9 mouse cellular contexts compared by ENCODE assay signal in genomic region chr7:34606729-34607128, GRCm38 (mm10). TPM values are rescaled to one million over a fixed set of nuclear protein-coding genes. Genes with fewer than 3 reads are reported as not detected.
DNase-seq lines count a peak whose midpoint lies in the region; ATAC-seq and TF ChIP-seq lines count a peak whose summit lies in the region.
"Had no signal": no experiment of that assay in that cellular context is flagged by ENCODE, and none has a peak within 500 bp of the region (broad histone marks: within the 10 kb centered on the region; RNA-seq: fewer than 3 reads in every experiment).

No protein-coding gene starts in this region.

- no peak for DNase-seq in kidney, adult 18-20 months
- peak; percentile 91 for DNase-seq in embryonic facial prominence, embryonic 14.5 days (ENCODE audit: low spot score)
- DNase-seq in hindbrain, postnatal 0 days (ENCODE audit: low spot score), result peak; percentile 87
- DNase-seq in left cerebral cortex, postnatal 14 days (ENCODE audit: low spot score in 2 of 2), result no peak
- no peak for DNase-seq in spleen, postnatal 14 days (ENCODE audit: low spot score in 2 of 2)
- no peak for DNase-seq in adrenal gland, adult 2 months

- no peak overlapping the region for H3K4me3 ChIP-seq in kidney, embryonic 16.5 days (ENCODE audit: low read length)
- H3K4me3 ChIP-seq in embryonic facial prominence, embryonic 14.5 days (ENCODE audit: low read depth, low read length), result no peak overlapping the region
- H3K4me3 ChIP-seq in hindbrain, postnatal 0 days (ENCODE audit: low read length), result 0 out of 2 replicates have a peak overlapping the region, but pooled peaks have one; percentile 3
- H3K4me3 ChIP-seq in midbrain, embryonic 16.5 days (ENCODE audit: low read depth, low read length), result no peak overlapping the region

- H3K9ac ChIP-seq in kidney, embryonic 16.5 days (replicated peaks; ENCODE audit: low read length), result no peak overlapping the region
- peak overlapping the region; percentile 30; the same call in 1 of the 2 replicates for H3K9ac ChIP-seq in embryonic facial prominence, embryonic 14.5 days (ENCODE audit: low read depth, low read length)
- H3K9ac ChIP-seq in hindbrain, postnatal 0 days (replicated peaks; ENCODE audit: low read length), result no peak overlapping the region
- peak overlapping the region; percentile 33; the same call in 1 of the 2 replicates for H3K9ac ChIP-seq in midbrain, embryonic 16.5 days (ENCODE audit: low read depth, low read length)

- H3K27me3 ChIP-seq in kidney, embryonic 16.5 days (ENCODE audit: insufficient read depth, low read length), result no peaks in the 10 kb centered on the region
- H3K27me3 ChIP-seq in embryonic facial prominence, embryonic 14.5 days (replicated peaks; ENCODE audit: control insufficient read depth, insufficient read depth, low read length), result no peaks in the 10 kb centered on the region
- no peaks in the 10 kb centered on the region for H3K27me3 ChIP-seq in hindbrain, postnatal 0 days (ENCODE audit: insufficient read depth, low read length)
- no peaks in the 10 kb centered on the region for H3K27me3 ChIP-seq in midbrain, embryonic 16.5 days (ENCODE audit: control insufficient read depth, insufficient read depth, low read depth, low read length)

- peak overlapping the region; percentile 0; the same call in 1 of the 2 replicates for H3K4me2 ChIP-seq in kidney, embryonic 16.5 days (replicated peaks; ENCODE audit: low read depth, low read length)
- peak overlapping the region; percentile 46 for H3K4me2 ChIP-seq in embryonic facial prominence, embryonic 14.5 days (ENCODE audit: low read depth, low read length)
- peak overlapping the region; percentile 46 for H3K4me2 ChIP-seq in hindbrain, postnatal 0 days (ENCODE audit: low read depth, low read length)
- peak overlapping the region; percentile 38 for H3K4me2 ChIP-seq in midbrain, embryonic 16.5 days (ENCODE audit: low read length)

- H3K4me1 ChIP-seq in kidney, embryonic 16.5 days (ENCODE audit: insufficient read depth, low read length), result peaks cover 13% of the 10 kb centered on the region
- H3K4me1 ChIP-seq in embryonic facial prominence, embryonic 14.5 days (ENCODE audit: control insufficient read depth, insufficient read depth, low read length), result peaks cover 37% of the 10 kb centered on the region
- peaks cover 9% of the 10 kb centered on the region for H3K4me1 ChIP-seq in hindbrain, postnatal 0 days (ENCODE audit: insufficient read depth, low read length)
- peaks cover 18% of the 10 kb centered on the region for H3K4me1 ChIP-seq in midbrain, embryonic 16.5 days (ENCODE audit: control insufficient read depth, insufficient read depth, low read length)

- no peaks in the 10 kb centered on the region for H3K9me3 ChIP-seq in kidney, embryonic 16.5 days (ENCODE audit: low read length)
- H3K9me3 ChIP-seq in embryonic facial prominence, embryonic 14.5 days (ENCODE audit: control insufficient read depth, low read length), result no peaks in the 10 kb centered on the region
- no peaks in the 10 kb centered on the region for H3K9me3 ChIP-seq in hindbrain, postnatal 0 days (ENCODE audit: low read length)
- no peaks in the 10 kb centered on the region for H3K9me3 ChIP-seq in midbrain, embryonic 16.5 days (replicated peaks; ENCODE audit: control insufficient read depth, low read length, poor library complexity, severe bottlenecking)

- H3K27ac ChIP-seq in kidney, embryonic 16.5 days (ENCODE audit: low read length), result 0 out of 2 replicates have a peak overlapping the region, but pooled peaks have one; percentile 46
- H3K27ac ChIP-seq in embryonic facial prominence, embryonic 14.5 days (replicated peaks; ENCODE audit: low read depth, low read length), result peak overlapping the region; percentile 84
- peak overlapping the region; percentile 63; the same call in 1 of the 2 replicates for H3K27ac ChIP-seq in hindbrain, postnatal 0 days
- peak overlapping the region; percentile 72 for H3K27ac ChIP-seq in midbrain, embryonic 16.5 days (ENCODE audit: low read length)

- WGBS in kidney, embryonic 16.5 days, result 20% methylated on average over 11 of the region's 11 CpGs
- WGBS in embryonic facial prominence, embryonic 14.5 days, result 7% methylated on average over 11 of the region's 11 CpGs
- 6% methylated on average over 11 of the region's 11 CpGs for WGBS in hindbrain, postnatal 0 days
- WGBS in midbrain, embryonic 16.5 days, result 7% methylated on average over 11 of the region's 11 CpGs

- no peaks in the 10 kb centered on the region for H3K36me3 ChIP-seq in kidney, embryonic 16.5 days (ENCODE audit: insufficient read depth, low read length)
- no peaks in the 10 kb centered on the region for H3K36me3 ChIP-seq in embryonic facial prominence, embryonic 14.5 days (ENCODE audit: control insufficient read depth, insufficient read depth, low read length)
- no peaks in the 10 kb centered on the region for H3K36me3 ChIP-seq in hindbrain, postnatal 0 days (ENCODE audit: insufficient read depth, low read length)
- H3K36me3 ChIP-seq in midbrain, embryonic 16.5 days (ENCODE audit: control insufficient read depth, insufficient read depth, low read length), result no peaks in the 10 kb centered on the region

- no peak for TF ChIP-seq CTCF in hindbrain, postnatal 0 days (IDR thresholded peaks at IDR 0.05; ENCODE audit: low read depth)

- ATAC-seq in kidney, embryonic 16.5 days (ENCODE audit: low FRiP score, low TSS enrichment), result no peak
- ATAC-seq in embryonic facial prominence, embryonic 14.5 days (ENCODE audit: low read depth), result peak; percentile 74
- ATAC-seq in hindbrain, postnatal 0 days, result peak; percentile 66
- ATAC-seq in midbrain, embryonic 16.5 days, result peak; percentile 47; the same call in 1 of the 2 replicates

- intact Hi-C loops in left cerebral cortex, postnatal 14 days (cut with DNase I), result no loop called here

RNA-seq across cellular contexts. Expression of gene Kctd15, which starts 49.8 kb away (rescaled TPM):
- 41.6 and 41.9 TPM in 2 replicates for polyA plus RNA-seq in kidney, embryonic 16.5 days (2015; fragmentation: Nextera tagmentation; extraction: Ambion mirVana)
- polyA plus RNA-seq in embryonic facial prominence, embryonic 14.5 days (2014; fragmentation: Nextera tagmentation; extraction: Ambion mirVana), result 13.7 and 15.7 TPM in 2 replicates
- 58.7 and 59.7 TPM in 2 replicates for total RNA-seq in hindbrain, postnatal 0 days (2014; rRNA removed)
- 12.6 and 13.2 TPM in 2 replicates for polyA plus RNA-seq in hindbrain, postnatal 0 days (2015; fragmentation: Nextera tagmentation; extraction: Ambion mirVana)
- 24.8 and 26.5 TPM in 2 replicates for polyA plus RNA-seq in midbrain, embryonic 16.5 days (2015; fragmentation: Nextera tagmentation; extraction: Ambion mirVana)
- 10 to 100 TPM; 16.0 to 16.2 TPM for total RNA-seq in left cerebral cortex, postnatal 14 days (2021)
- total RNA-seq in adrenal gland, adult 2 months (2021), result 10 to 100 TPM in 1 of 2 experiments, 1 to 10 TPM in 1; 5.3 to 14.4 TPM
- 8.7 and 11.6 TPM in 2 replicates for polyA plus RNA-seq in adrenal gland, adult 2 months (2012; rRNA removed)
- total RNA-seq: MEL had no signal

Comparison
In these comparisons a context has a peak if more than half of its experiments do, and no peak if none do; other contexts are left out.
1. H3K9ac ChIP-seq: peak in embryonic facial prominence, embryonic 14.5 days (single experiment) and midbrain, embryonic 16.5 days (single experiment); none in kidney, embryonic 16.5 days (single experiment) and hindbrain, postnatal 0 days (single experiment).
2. DNase-seq: peak in embryonic facial prominence, embryonic 14.5 days (single experiment) and hindbrain, postnatal 0 days (single experiment); none in kidney, adult 18-20 months (single experiment), left cerebral cortex, postnatal 14 days (0 of 2), spleen, postnatal 14 days (0 of 2) and adrenal gland, adult 2 months (single experiment).
3. Peak in every context shown above with its lines, with median percentiles within 50 percentile points of each other: H3K27ac ChIP-seq and H3K4me2 ChIP-seq.